Mouse (Mus musculus) heart, embryonic 10.5 days (tissue): Measurements from ENCODE around the gene Tmcc3. TPM values are rescaled to one million over a fixed set of nuclear protein-coding genes. Genes with fewer than 3 reads are reported as not detected.

Experiments
- DNase-seq: peaks from one replicate; pipeline ENCODE4 v3.0.0-alpha.2; 2017; ENCODE audit warnings: low spot score
- H3K27ac ChIP-seq: fragments of 300-500 bp; sonication (generic); 2 replicates; pipeline ENCODE4 v1.5.1; 2016; ENCODE audit warnings: mild to moderate bottlenecking
- H3K27me3 ChIP-seq: fragments of 300-500 bp; sonication (generic); 2 replicates; pipeline ENCODE4 v1.6.1; 2016; ENCODE audit warnings: mild to moderate bottlenecking; ENCODE audit not compliant: poor library complexity, insufficient read depth, severe bottlenecking
- H3K36me3 ChIP-seq: fragments of 300-500 bp; sonication (generic); 2 replicates; pipeline ENCODE4 v1.6.1; 2016; ENCODE audit warnings: mild to moderate bottlenecking, moderate library complexity
- H3K4me1 ChIP-seq: fragments of 300-500 bp; sonication (generic); 2 replicates; pipeline ENCODE4 v1.6.1; 2016; ENCODE audit warnings: mild to moderate bottlenecking
- H3K4me3 ChIP-seq: fragments of 300-500 bp; sonication (generic); 2 replicates; pipeline ENCODE4 v1.5.1; 2016; ENCODE audit warnings: mild to moderate bottlenecking, moderate library complexity
- H3K9me3 ChIP-seq: fragments of 300-500 bp; sonication (generic); 2 replicates; pipeline ENCODE4 v1.6.1; 2016; ENCODE audit warnings: mild to moderate bottlenecking, moderate library complexity
- WGBS: fragments of 180-500 bp; shearing (Covaris S2); methylation state at CpG from one replicate; pipeline ENCODE4 v1.1.7; 2016; 5-methylcytosine and 5-hydroxymethylcytosine counted together
- polyA plus RNA-seq: library from polyadenylated mRNA; unstranded; fragments of >200 nt; fragmentation: Nextera tagmentation; extraction: Ambion mirVana; gene quantifications from 2 replicates; pipeline ENCODE4 v1.2.1, GENCODE M21; 2016

Tmcc3 gene
- polyA plus RNA-seq, 1 experiment from 2014 or later = 12.2 TPM

DNA sequence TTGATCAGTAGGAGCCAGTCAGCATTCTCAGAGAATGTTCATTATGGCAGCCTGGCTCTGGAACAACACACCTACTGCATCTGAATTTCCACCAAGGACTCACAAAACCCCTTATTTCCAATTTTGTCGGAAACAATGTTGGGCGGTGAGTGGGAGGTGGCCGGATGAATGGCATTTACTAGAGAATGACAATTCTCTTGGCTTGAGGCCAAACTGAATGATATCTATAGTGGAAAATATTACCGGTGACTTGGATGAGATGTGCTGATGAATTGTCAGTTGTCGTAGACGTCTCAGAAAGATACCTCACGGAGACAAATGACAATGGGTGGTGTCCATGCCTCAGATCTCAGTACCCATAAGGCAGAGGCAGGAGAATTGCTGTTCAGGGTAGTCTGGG, 133.4 kb downstream of the Tmcc3 start:
- peaks cover 4% of the 10 kb centered on the region for H3K4me1 ChIP-seq
- no peaks in the 10 kb centered on the region for H3K9me3 ChIP-seq
- H3K4me3 ChIP-seq = no peak overlapping the region
- 86% methylated on average over 7 of the region's 7 CpGs for WGBS
- DNase-seq = no peak
- no peak overlapping the region for H3K27ac ChIP-seq
- H3K27me3 ChIP-seq = no peaks in the 10 kb centered on the region
- no peaks in the 10 kb centered on the region for H3K36me3 ChIP-seq

DNA sequence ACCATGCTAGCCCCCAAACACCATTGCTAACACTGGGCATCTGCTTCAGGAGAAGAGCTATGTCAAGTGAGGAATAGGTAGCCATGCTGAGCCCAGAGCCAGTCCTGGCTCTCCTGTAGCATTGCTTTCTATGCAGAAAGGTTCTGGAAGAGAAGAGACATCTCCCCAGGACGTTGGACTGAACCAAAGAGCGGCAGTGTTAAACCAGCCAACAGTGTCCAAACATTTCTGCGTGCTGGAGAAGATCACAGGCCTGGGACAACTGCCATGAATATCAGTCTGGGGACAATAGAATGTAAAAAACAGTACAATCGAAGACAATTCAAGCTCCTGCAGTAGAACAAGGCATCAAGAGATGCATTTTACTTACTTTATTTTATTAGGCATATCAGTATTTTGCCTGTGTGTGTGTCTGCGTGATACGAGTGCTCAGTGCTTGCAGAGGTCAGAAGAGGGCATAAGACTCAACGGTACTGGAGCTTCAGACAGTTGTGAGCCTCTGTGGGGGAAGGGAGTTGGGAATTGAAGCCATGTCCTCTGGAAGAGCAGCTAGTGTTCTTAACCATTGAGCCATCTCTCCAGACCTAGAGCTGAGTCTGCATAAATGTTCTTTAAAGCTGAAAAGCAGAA, 134.7 kb downstream of the Tmcc3 start:
- no peaks in the 10 kb centered on the region for H3K27me3 ChIP-seq
- H3K4me3 ChIP-seq = no peak overlapping the region
- DNase-seq = no peak
- no peaks in the 10 kb centered on the region for H3K9me3 ChIP-seq
- H3K4me1 ChIP-seq = peaks cover 10% of the 10 kb centered on the region
- H3K27ac ChIP-seq = no peak overlapping the region
- H3K36me3 ChIP-seq = no peaks in the 10 kb centered on the region
- WGBS = 71% methylated on average over 7 of the region's 7 CpGs

DNA sequence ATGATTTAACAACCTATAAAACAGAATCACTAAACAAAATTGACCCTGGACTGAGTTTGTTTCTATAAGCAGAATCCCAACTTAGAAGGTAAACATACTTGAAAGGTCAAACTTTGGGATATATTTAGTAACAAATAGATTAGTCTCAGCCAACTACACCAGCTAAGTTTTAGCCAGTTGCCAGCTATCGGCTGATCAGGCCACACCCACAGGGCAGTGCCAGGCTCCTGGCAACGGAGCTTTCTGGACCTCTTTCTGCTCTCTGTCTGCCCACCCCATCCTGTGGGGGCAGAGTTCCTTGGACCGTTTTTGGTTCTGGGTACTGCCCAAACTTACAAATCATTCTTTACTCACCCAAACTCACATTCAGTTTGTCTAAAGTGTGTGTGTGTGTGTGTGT, 137.9 kb downstream of the Tmcc3 start:
- WGBS = 50% methylated on average over 3 of the region's 3 CpGs
- no peaks in the 10 kb centered on the region for H3K27me3 ChIP-seq
- no peak overlapping the region for H3K27ac ChIP-seq
- no peak for DNase-seq
- no peak overlapping the region for H3K4me3 ChIP-seq
- no peaks in the 10 kb centered on the region for H3K36me3 ChIP-seq
- peaks cover 10% of the 10 kb centered on the region for H3K4me1 ChIP-seq
- H3K9me3 ChIP-seq = no peaks in the 10 kb centered on the region

DNA sequence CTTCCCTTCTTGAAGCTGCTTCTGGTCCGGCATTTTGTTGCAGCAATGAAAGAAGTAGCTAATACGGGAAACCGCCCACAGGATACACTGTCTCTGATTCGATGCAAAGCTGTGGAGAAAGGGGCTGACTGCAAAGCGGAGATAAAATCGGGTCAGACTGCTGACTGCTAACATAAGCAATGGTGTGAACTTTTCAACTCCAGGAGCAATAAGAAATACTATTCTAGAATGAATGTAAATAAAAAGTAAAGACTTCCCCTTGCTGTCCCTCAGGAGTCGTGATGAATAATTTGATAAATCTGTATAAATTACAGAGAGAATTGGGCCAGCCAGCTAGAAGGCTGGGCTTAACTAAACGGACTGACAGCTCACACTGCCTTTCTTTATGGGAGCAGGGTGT, 139.0 kb downstream of the Tmcc3 start:
- Histone ChIP-seq H3K9me3 (no peaks in the 10 kb centered on the region), H3K27ac (no peak overlapping the region), H3K4me1 (peaks cover 10% of the 10 kb centered on the region), H3K36me3 (no peaks in the 10 kb centered on the region), H3K4me3 (no peak overlapping the region), H3K27me3 (no peaks in the 10 kb centered on the region)
- no peak for DNase-seq
- 54% methylated on average over 8 of the region's 8 CpGs for WGBS

DNA sequence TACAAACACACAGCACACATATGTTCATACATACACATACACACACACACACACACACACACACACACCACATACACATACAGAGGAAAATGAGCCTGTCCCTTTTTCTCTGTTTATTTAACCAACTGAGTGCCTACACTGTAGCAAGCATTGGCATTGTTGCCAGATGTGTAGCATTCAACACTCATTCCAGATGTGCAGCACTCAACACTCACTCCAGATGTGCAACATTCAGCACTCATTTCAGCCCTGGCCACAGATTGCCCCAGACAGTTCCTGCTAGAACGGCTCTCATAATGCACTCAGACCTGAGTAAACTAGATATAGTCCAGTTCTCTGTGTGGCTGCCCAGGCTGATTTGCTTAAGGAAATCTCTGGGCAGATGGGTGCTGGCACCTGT, 145.7 kb downstream of the Tmcc3 start:
- H3K36me3 ChIP-seq = no peaks in the 10 kb centered on the region
- WGBS = 62% methylated on average over 1 of the region's 1 CpGs
- no peak overlapping the region for H3K27ac ChIP-seq
- H3K27me3 ChIP-seq = no peaks in the 10 kb centered on the region
- no peaks in the 10 kb centered on the region for H3K9me3 ChIP-seq
- H3K4me3 ChIP-seq = no peak overlapping the region
- DNase-seq = no peak
- H3K4me1 ChIP-seq = 0 out of 2 replicates have a peak, but pooled peaks cover 13% of the 10 kb centered on the region

DNA sequence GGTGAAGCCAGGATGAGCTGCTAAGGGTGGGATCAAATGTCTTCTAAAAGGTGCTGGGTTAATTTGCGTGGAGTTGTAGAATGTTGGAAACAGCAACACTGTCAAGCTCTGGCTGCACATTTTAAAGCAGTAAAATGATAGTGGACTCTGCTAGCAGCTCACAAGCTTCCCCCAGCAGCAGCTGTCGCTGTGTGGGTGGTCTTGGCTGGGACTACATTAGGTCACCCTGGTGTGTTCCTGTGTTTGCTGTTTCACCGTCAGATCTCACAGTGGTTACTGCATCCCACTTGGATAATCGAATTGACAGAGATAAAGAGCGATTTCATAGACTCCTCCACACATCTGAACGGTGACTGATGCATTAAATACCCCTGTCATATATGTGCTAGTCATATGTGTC, 146.9 kb downstream of the Tmcc3 start:
- 44% methylated on average over 6 of the region's 6 CpGs for WGBS
- H3K4me3 ChIP-seq = no peak overlapping the region
- H3K27ac ChIP-seq = no peak overlapping the region
- no peaks in the 10 kb centered on the region for H3K9me3 ChIP-seq
- H3K4me1 ChIP-seq = 0 out of 2 replicates have a peak, but pooled peaks cover 13% of the 10 kb centered on the region
- no peaks in the 10 kb centered on the region for H3K27me3 ChIP-seq
- H3K36me3 ChIP-seq = no peaks in the 10 kb centered on the region
- no peak for DNase-seq

DNA sequence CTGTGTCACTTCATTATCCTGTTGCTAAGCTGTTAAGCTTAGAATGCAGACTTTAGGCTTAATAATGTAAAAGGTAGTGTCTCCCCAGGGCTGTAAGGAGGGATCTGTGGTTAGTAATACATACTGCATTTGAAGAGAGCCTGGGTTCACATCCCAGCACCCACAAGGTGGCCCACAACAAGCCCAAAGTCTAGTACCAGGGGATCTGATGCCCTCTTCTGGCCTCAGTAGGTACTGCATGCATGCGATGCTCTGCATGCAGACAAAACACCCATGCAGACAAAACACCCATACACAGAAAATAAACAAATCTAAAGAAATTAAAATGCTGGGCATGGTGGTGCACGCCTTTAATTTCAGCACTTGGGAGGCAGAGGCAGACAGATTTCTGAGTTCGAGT, 149.6 kb downstream of the Tmcc3 start:
- no peak for DNase-seq
- Histone ChIP-seq H3K27ac (no peak overlapping the region), H3K9me3 (no peaks in the 10 kb centered on the region), H3K36me3 (no peaks in the 10 kb centered on the region), H3K27me3 (no peaks in the 10 kb centered on the region), H3K4me1 (peaks cover 24% of the 10 kb centered on the region; the same call in 1 of the 2 replicates), H3K4me3 (no peak overlapping the region)
- 78% methylated on average over 3 of the region's 3 CpGs for WGBS

DNA sequence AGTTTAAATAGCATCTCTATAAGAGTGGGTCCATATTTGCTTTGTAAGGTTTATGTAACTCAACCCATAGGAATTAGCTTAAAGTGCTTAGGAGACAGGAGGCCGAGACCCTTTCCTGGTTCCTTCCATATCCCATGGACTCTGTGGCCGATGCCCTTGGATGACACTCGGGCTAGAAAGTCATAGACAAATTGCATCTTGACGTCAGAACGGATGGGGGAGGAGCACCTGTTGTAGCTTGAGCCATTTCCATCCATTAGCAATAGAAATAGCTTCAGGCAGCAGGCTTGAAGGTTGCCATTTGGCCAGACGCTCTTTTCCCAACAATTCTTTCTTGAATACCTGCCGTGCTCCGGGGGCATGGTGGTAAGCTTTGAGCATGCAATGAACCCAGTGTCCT, 150.1 kb downstream of the Tmcc3 start:
- no peak overlapping the region for H3K4me3 ChIP-seq
- H3K36me3 ChIP-seq = no peaks in the 10 kb centered on the region
- peaks cover 24% of the 10 kb centered on the region; the same call in 1 of the 2 replicates for H3K4me1 ChIP-seq
- 75% methylated on average over 8 of the region's 8 CpGs for WGBS
- no peaks in the 10 kb centered on the region for H3K27me3 ChIP-seq
- no peak overlapping the region for H3K27ac ChIP-seq
- DNase-seq = no peak
- H3K9me3 ChIP-seq = no peaks in the 10 kb centered on the region

DNA sequence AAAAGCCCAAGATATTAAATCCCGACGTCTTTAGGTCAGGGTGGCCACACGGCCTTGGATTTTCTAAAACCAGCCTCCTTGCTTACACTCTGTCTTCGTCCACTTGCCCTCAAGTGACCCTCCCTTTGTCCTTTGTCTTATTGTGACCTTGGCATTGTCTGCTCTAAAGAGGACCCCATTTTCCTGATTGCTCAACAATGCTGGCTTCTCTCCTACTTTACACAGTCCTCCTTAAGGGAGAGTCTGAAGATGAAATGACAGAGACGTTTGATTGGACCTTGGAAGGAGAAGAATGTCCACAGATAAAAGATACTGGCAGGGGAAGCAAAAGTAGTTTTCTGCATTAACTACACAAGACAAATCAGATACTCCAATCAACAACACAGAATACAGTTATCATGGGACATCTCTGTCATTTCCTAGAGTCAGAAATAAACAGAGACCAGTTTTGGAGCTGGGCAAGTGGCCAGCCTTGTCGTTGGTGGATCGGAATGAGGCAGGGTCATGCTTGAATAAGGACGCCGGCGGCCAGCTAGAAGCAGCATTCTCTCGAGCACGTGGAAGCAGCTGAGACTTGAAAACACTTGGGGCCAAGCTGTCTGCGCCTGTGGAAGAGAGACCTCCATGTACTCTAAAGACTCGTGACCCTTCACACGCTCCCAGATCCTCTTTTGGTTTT, 150.8 kb downstream of the Tmcc3 start:
- H3K27me3 ChIP-seq = no peaks in the 10 kb centered on the region
- no peak overlapping the region for H3K27ac ChIP-seq
- no peaks in the 10 kb centered on the region for H3K36me3 ChIP-seq
- 71% methylated on average over 15 of the region's 15 CpGs for WGBS
- H3K9me3 ChIP-seq = no peaks in the 10 kb centered on the region
- no peak for DNase-seq
- H3K4me1 ChIP-seq = peaks cover 23% of the 10 kb centered on the region; the same call in 1 of the 2 replicates
- H3K4me3 ChIP-seq = no peak overlapping the region

DNA sequence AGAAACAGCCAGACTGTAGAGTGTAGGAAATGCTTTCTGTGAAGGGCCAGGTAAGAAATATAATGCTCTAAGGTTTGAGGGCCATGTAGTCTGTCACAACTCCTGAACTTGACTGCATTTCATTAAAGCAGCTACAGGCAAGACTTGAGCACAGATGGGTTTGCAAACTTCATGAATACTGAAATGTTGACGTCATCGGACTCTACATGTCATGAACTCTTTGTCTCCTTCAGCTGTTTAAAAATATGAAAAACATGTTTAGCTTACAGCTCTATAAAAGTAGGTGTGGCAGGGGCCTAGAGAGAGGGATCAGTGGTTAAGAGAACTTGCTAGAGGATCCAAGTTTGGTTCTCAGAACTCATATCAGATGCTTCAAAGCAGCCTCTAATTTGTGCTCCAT, 151.7 kb downstream of the Tmcc3 start:
- DNase-seq = no peak
- H3K4me3 ChIP-seq = no peak overlapping the region
- H3K9me3 ChIP-seq = no peaks in the 10 kb centered on the region
- H3K27me3 ChIP-seq = no peaks in the 10 kb centered on the region
- no peaks in the 10 kb centered on the region for H3K36me3 ChIP-seq
- WGBS = 86% methylated on average over 2 of the region's 2 CpGs
- peaks cover 19% of the 10 kb centered on the region; the same call in 1 of the 2 replicates for H3K4me1 ChIP-seq
- H3K27ac ChIP-seq = no peak overlapping the region

DNA sequence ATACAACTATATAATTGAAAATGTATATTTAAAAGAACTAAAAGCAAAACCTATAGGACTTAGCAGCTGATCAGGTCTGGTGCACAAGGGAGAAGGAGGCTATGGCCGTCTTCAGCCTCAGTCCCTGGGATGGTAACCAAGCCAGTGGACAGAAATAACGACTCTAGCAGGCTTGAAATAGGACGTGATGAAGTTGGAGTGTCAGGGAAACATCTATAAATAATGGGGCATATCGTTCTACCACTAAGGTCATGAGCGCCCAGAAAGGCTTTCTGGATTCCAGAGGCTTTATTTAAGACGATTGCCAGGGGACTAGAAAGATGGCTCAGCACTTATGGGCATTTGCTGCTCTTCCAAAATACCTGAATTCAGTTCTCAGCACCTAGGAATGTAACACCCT, 153.9 kb downstream of the Tmcc3 start:
- WGBS = 64% methylated on average over 6 of the region's 6 CpGs
- H3K4me1 ChIP-seq = peaks cover 11% of the 10 kb centered on the region; the same call in 1 of the 2 replicates
- H3K36me3 ChIP-seq = no peaks in the 10 kb centered on the region
- no peak for DNase-seq
- H3K9me3 ChIP-seq = no peaks in the 10 kb centered on the region
- no peaks in the 10 kb centered on the region for H3K27me3 ChIP-seq
- H3K27ac ChIP-seq = no peak overlapping the region
- H3K4me3 ChIP-seq = no peak overlapping the region

DNA sequence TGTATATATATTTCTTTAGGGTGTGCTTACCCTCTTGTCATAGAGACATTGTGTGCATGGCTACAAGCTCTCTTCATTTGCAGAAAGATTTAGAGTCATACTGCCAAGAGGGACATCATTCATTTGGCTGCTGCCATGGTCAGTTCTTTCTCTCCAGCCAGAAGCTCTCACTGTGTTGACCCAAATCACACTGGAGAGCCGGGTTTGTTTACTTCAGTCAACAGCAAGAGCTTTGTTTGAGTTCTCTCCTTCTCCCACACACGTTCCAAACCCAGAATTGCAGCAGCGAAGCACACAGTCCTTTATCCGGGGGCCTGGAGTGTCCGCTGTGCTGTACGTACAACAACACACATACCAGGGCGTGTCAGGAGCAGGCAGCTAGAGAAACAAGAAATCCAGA, 154.6 kb downstream of the Tmcc3 start:
- 71% methylated on average over 7 of the region's 7 CpGs for WGBS

DNA sequence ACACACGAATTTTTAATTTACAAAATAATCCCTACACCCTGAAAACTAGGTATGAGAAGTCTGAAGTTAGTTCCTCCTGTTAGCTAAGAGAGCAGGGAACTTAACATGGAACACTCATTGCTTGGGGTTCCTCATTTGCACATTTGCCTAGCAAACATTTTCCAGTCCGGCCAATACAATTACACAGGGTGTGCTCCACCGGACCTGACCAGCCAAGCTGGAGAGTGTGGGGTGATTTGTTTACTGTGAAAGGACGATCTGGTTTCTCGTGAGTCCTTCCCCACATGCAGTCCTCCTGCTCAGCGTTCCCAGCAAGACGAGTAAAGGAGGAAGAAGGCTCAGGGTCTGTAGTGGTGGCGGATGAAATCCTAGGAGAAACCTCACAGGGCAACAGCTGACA, 159.7 kb downstream of the Tmcc3 start:
- Histone ChIP-seq H3K4me1 (peaks cover 4% of the 10 kb centered on the region; the same call in 1 of the 2 replicates), H3K36me3 (no peaks in the 10 kb centered on the region), H3K27ac (no peak overlapping the region), H3K27me3 (no peaks in the 10 kb centered on the region), H3K4me3 (no peak overlapping the region), H3K9me3 (no peaks in the 10 kb centered on the region)
- DNase-seq = no peak
- 59% methylated on average over 8 of the region's 8 CpGs for WGBS

More for the DNA sequence above, 154.6 kb downstream of the Tmcc3 start:
- Histone ChIP-seq H3K27me3 (no peaks in the 10 kb centered on the region), H3K4me3 (no peak overlapping the region), H3K9me3 (no peaks in the 10 kb centered on the region), H3K27ac (no peak overlapping the region), H3K4me1 (peaks cover 11% of the 10 kb centered on the region; the same call in 1 of the 2 replicates), H3K36me3 (no peaks in the 10 kb centered on the region)
- no peak for DNase-seq
